Mouse (Mus musculus): ENCODE results near the gene Ccdc57.

GRCm38 (mm10) chr11:120959066-120959465, 26.4 kb upstream of the Ccdc57 start:
- TF ChIP-seq CTCF (IDR thresholded peaks at IDR 0.05; ENCODE audit: insufficient read depth, low read length) (no peak), POLR2A (IDR thresholded peaks at IDR 0.05; ENCODE audit: borderline replicate concordance, extremely low read depth, low read depth, low read length) (no peak)

Measured in lung, adult 2 months (tissue).